Mouse (Mus musculus) liver, postnatal 0 days (tissue): ENCODE results near the gene Epha8. TPM values are rescaled to one million over a fixed set of nuclear protein-coding genes. Genes with fewer than 3 reads are reported as not detected.
A peak's percentile ranks its signal among the peaks of the same experiment; 100 is the strongest.

Experiments
- ATAC-seq: fragments of 200-750 bp; cut with Nextera tagmentation; 2 replicates; pipeline ENCODE4 v1.8.0; 2017; ENCODE audit warnings: mild to moderate bottlenecking, moderate library complexity
- DNase-seq: peaks from one replicate; pipeline ENCODE4 v3.0.0-alpha.2; 2016
- H3K27ac ChIP-seq: fragments of 300-500 bp; sonication (generic); 2 replicates; pipeline ENCODE4 v1.5.1; 2014; ENCODE audit warnings: antibody characterized with exemption, moderate library complexity, mild to moderate bottlenecking, low read depth
- H3K27me3 ChIP-seq: fragments of 300-500 bp; sonication (generic); 2 replicates; pipeline ENCODE4 v1.6.1; 2014; ENCODE audit warnings: low read length, control low read depth, mixed read lengths; ENCODE audit not compliant: insufficient read depth
- H3K36me3 ChIP-seq: fragments of 300-500 bp; sonication (generic); replicated peaks from 2 replicates; pipeline ENCODE4 v1.6.1; 2014; ENCODE audit warnings: mild to moderate bottlenecking, control low read depth, low read length, moderate library complexity, mixed read lengths; ENCODE audit not compliant: insufficient read depth
- H3K4me1 ChIP-seq: fragments of 300-500 bp; sonication (generic); 2 replicates; pipeline ENCODE4 v1.6.1; 2014; ENCODE audit warnings: antibody characterized with exemption, mild to moderate bottlenecking, control low read depth; ENCODE audit not compliant: insufficient read depth
- H3K4me2 ChIP-seq: fragments of 300-500 bp; sonication (generic); 2 replicates; pipeline ENCODE4 v1.6.1; 2014; ENCODE audit warnings: low read depth, mild to moderate bottlenecking, low read length, moderate library complexity, mixed read lengths
- H3K4me3 ChIP-seq: fragments of 300-500 bp; sonication (generic); 2 replicates; pipeline ENCODE4 v1.5.1; 2014; ENCODE audit warnings: low read depth, low read length
- H3K9ac ChIP-seq: fragments of 300-500 bp; sonication (generic); replicated peaks from 2 replicates; pipeline ENCODE4 v1.6.1; 2014; ENCODE audit warnings: mild to moderate bottlenecking, moderate library complexity
- H3K9me3 ChIP-seq: fragments of 300-500 bp; sonication (generic); 2 replicates; pipeline ENCODE4 v1.6.1; 2016; ENCODE audit warnings: mild to moderate bottlenecking, control low read depth, low read length, mixed read lengths
- CTCF ChIP-seq: sonication (generic); IDR thresholded peaks from 2 replicates; pipeline ENCODE4 v1.5.1; 2016; ENCODE audit warnings: antibody characterized with exemption, low read depth
- EP300 ChIP-seq: IDR thresholded peaks from 2 replicates; pipeline ENCODE4 v1.6.1; 2016; ENCODE audit warnings: antibody characterized with exemption, low read depth, mild to moderate bottlenecking
- WGBS: fragments of 180-500 bp; shearing (Covaris S2); extraction: QIAGEN DNeasy Blood & Tissue Kit; methylation state at CpG from one replicate; pipeline ENCODE4 v1.1.7; 2014; ENCODE audit not compliant: insufficient replicate concordance; 5-methylcytosine and 5-hydroxymethylcytosine counted together
- polyA plus RNA-seq: library from polyadenylated mRNA; unstranded; fragments of >200 nt; fragmentation: Nextera tagmentation; extraction: Ambion mirVana; gene quantifications from 2 replicates; pipeline ENCODE4 v1.2.1, GENCODE M21; 2015

Gene Epha8
- polyA plus RNA-seq, 1 experiment from 2014 or later: 0.11 TPM

- DNase-seq: no peak
- no peak overlapping the region for H3K9ac ChIP-seq
- H3K27me3 ChIP-seq: peaks cover 6% of the 10 kb centered on the region; the same call in 1 of the 2 replicates
These were observed 61.8 kb downstream of the Epha8 start for GRCm38 (mm10) chr4:136894821-136895220.

GRCm38 (mm10) chr4:136893691-136894543 lies 62.7 kb downstream of the Epha8 start:
- Histone ChIP-seq H3K4me3 (no peak overlapping the region), H3K27ac (no peak overlapping the region), H3K27me3 (peaks cover 6% of the 10 kb centered on the region; the same call in 1 of the 2 replicates), H3K9ac (no peak overlapping the region), H3K36me3 (no peaks in the 10 kb centered on the region), H3K4me1 (no peaks in the 10 kb centered on the region), H3K9me3 (no peaks in the 10 kb centered on the region), H3K4me2 (no peak overlapping the region)
- TF ChIP-seq CTCF (peak; percentile 71), EP300 (no peak)
- 9% methylated on average over 9 of the region's 9 CpGs for WGBS
- ATAC-seq (no peak), DNase-seq (peak; percentile 48)

More at GRCm38 (mm10) chr4:136894821-136895220, 61.8 kb downstream of the Epha8 start:
- Histone ChIP-seq H3K27ac (no peak overlapping the region), H3K9me3 (no peaks in the 10 kb centered on the region), H3K4me2 (no peak overlapping the region), H3K4me3 (no peak overlapping the region), H3K4me1 (no peaks in the 10 kb centered on the region), H3K36me3 (no peaks in the 10 kb centered on the region)
- 69% methylated on average over 4 of the region's 4 CpGs for WGBS
- no peak for ATAC-seq
- TF ChIP-seq CTCF: no peak
- TF ChIP-seq EP300: no peak

- 28% methylated on average over 5 of the region's 5 CpGs for WGBS
- Histone ChIP-seq H3K9me3 (no peaks in the 10 kb centered on the region), H3K4me1 (no peaks in the 10 kb centered on the region), H3K27ac (peak within 1 kb of the TSS; percentile 3; the same call in 1 of the 2 replicates), H3K27me3 (peaks cover 6% of the 10 kb centered on the region; the same call in 1 of the 2 replicates), H3K4me3 (peak within 1 kb of the TSS; percentile 2; the same call in 1 of the 2 replicates), H3K9ac (no peak within 1 kb of the TSS), H3K4me2 (no peak within 1 kb of the TSS), H3K36me3 (no peaks in the 10 kb centered on the region)
- DNase-seq: no peak
- ATAC-seq: peak; percentile 66
- TF ChIP-seq EP300 (no peak), CTCF (no peak)
These were observed 63.8 kb downstream of the Epha8 start, which contains the start of gene C1qc for GRCm38 (mm10) chr4:136892811-136893210. Gene C1qc, minus strand, starts transcription at chr4:136893065.

- no peak for ATAC-seq
- H3K4me3 ChIP-seq: peak overlapping the region; percentile 2; the same call in 1 of the 2 replicates
These were observed 64.2 kb downstream of the Epha8 start for GRCm38 (mm10) chr4:136892371-136892770.

GRCm38 (mm10) chr4:136891115-136891514 lies 65.5 kb downstream of the Epha8 start:
- H3K27me3 ChIP-seq: peaks cover 4% of the 10 kb centered on the region; the same call in 1 of the 2 replicates
- no peak for DNase-seq
- H3K9ac ChIP-seq: no peak overlapping the region
- ATAC-seq: no peak
- H3K27ac ChIP-seq: peak overlapping the region; percentile 18; the same call in 1 of the 2 replicates
- peak overlapping the region; percentile 1; the same call in 1 of the 2 replicates for H3K4me3 ChIP-seq
- no peaks in the 10 kb centered on the region for H3K9me3 ChIP-seq
- H3K4me2 ChIP-seq: no peak overlapping the region
- WGBS: 73% methylated on average over 4 of the region's 4 CpGs
- no peaks in the 10 kb centered on the region for H3K4me1 ChIP-seq
- no peaks in the 10 kb centered on the region for H3K36me3 ChIP-seq
- TF ChIP-seq CTCF (no peak), EP300 (no peak)

More at GRCm38 (mm10) chr4:136892371-136892770, 64.2 kb downstream of the Epha8 start:
- H3K9ac ChIP-seq: no peak overlapping the region
- 53% methylated on average over 7 of the region's 7 CpGs for WGBS
- H3K9me3 ChIP-seq: no peaks in the 10 kb centered on the region
- H3K4me1 ChIP-seq: no peaks in the 10 kb centered on the region
- no peak for DNase-seq
- H3K4me2 ChIP-seq: no peak overlapping the region
- TF ChIP-seq EP300: no peak
- TF ChIP-seq CTCF: no peak
- H3K27ac ChIP-seq: peak overlapping the region; percentile 3; the same call in 1 of the 2 replicates
- H3K36me3 ChIP-seq: no peaks in the 10 kb centered on the region
- peaks cover 6% of the 10 kb centered on the region; the same call in 1 of the 2 replicates for H3K27me3 ChIP-seq

- no peaks in the 10 kb centered on the region for H3K36me3 ChIP-seq
- no peak overlapping the region for H3K4me2 ChIP-seq
- DNase-seq (no peak), ATAC-seq (no peak)
- TF ChIP-seq EP300: no peak
- TF ChIP-seq CTCF: no peak
- no peaks in the 10 kb centered on the region for H3K9me3 ChIP-seq
- 77% methylated on average over 15 of the region's 15 CpGs for WGBS
- no peaks in the 10 kb centered on the region for H3K27me3 ChIP-seq
- H3K4me1 ChIP-seq: no peaks in the 10 kb centered on the region
- no peak overlapping the region for H3K4me3 ChIP-seq
- no peak overlapping the region for H3K27ac ChIP-seq
- H3K9ac ChIP-seq: no peak overlapping the region
These were observed 66.6 kb downstream of the Epha8 start for GRCm38 (mm10) chr4:136889981-136890380.
